Mouse (Mus musculus): ENCODE measurements around the gene Sds. TPM values are rescaled to one million over a fixed set of nuclear protein-coding genes. Genes with fewer than 3 reads are reported as not detected.
A peak's percentile ranks its signal among the peaks of the same experiment; 100 is the strongest.

Sds gene
- polyA plus RNA-seq, 1 experiment from 2014 or later: not detected

DNA sequence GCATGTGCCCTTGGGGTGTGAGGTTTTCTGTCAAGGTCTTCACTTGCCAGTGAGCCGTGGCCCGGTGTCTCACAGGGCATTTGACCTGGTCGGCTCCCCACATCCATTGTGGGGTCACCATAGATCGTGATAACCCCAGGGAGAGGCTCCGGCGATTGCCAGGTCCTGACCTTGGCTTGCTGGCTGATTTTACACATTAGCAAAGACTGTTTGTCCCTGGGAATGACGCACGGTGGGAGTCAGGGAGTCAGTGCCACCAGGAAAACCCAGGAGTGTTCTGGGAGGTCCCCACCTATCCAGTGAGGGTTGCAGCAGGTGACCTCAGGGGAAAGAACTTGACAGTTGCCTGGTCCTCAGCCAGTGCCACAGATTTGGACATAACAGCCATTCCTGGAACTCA, 3.6 kb upstream of the Sds start, which contains the start of gene Sdsl:
Gene Sdsl, minus strand, starts transcription at position 41 of the 400 bp plus-strand sequence.
- no peak within 1 kb of the TSS for H3K4me3 ChIP-seq (replicated peaks; ENCODE audit: low read length)
- H3K9ac ChIP-seq: no peak within 1 kb of the TSS
- H3K4me2 ChIP-seq (replicated peaks): no peak within 1 kb of the TSS
- DNase-seq (ENCODE audit: low spot score) (no peak), ATAC-seq (ENCODE audit: low FRiP score) (no peak)
- no peaks in the 10 kb centered on the region for H3K4me1 ChIP-seq (replicated peaks; ENCODE audit: control insufficient read depth, insufficient read depth, low read length)
- 74% methylated on average over 8 of the region's 8 CpGs for WGBS
- H3K9me3 ChIP-seq (ENCODE audit: control insufficient read depth, low read length): no peaks in the 10 kb centered on the region
- H3K36me3 ChIP-seq (replicated peaks; ENCODE audit: control insufficient read depth, insufficient read depth): no peaks in the 10 kb centered on the region
- no peak within 1 kb of the TSS for H3K27ac ChIP-seq
- H3K27me3 ChIP-seq (ENCODE audit: control insufficient read depth, insufficient read depth, low read length): no peaks in the 10 kb centered on the region

GRCm38 (mm10) chr5:120473361-120473760, 3.0 kb upstream of the Sds start:
- Histone ChIP-seq H3K27ac (no peak overlapping the region), H3K36me3 (replicated peaks; ENCODE audit: control insufficient read depth, insufficient read depth) (no peaks in the 10 kb centered on the region)

GRCm38 (mm10) chr5:120475861-120476260, 465 bp upstream of the Sds start:
- WGBS: 51% methylated on average over 8 of the region's 8 CpGs
- H3K9me3 ChIP-seq (ENCODE audit: control insufficient read depth, low read length): no peaks in the 10 kb centered on the region
- no peak overlapping the region for H3K4me3 ChIP-seq (replicated peaks; ENCODE audit: low read length)
- no peak for ATAC-seq (ENCODE audit: low FRiP score)
- H3K4me2 ChIP-seq (replicated peaks): no peak overlapping the region
- H3K36me3 ChIP-seq (replicated peaks; ENCODE audit: control insufficient read depth, insufficient read depth): no peaks in the 10 kb centered on the region
- H3K4me1 ChIP-seq (replicated peaks; ENCODE audit: control insufficient read depth, insufficient read depth, low read length): no peaks in the 10 kb centered on the region
- no peak for DNase-seq (ENCODE audit: low spot score)
- no peak overlapping the region for H3K9ac ChIP-seq
- H3K27me3 ChIP-seq (ENCODE audit: control insufficient read depth, insufficient read depth, low read length): no peaks in the 10 kb centered on the region
- H3K27ac ChIP-seq: no peak overlapping the region

More at GRCm38 (mm10) chr5:120473361-120473760, 3.0 kb upstream of the Sds start:
- H3K4me3 ChIP-seq (replicated peaks; ENCODE audit: low read length): no peak overlapping the region
- H3K4me2 ChIP-seq (replicated peaks): no peak overlapping the region
- H3K4me1 ChIP-seq (replicated peaks; ENCODE audit: control insufficient read depth, insufficient read depth, low read length): no peaks in the 10 kb centered on the region
- no peaks in the 10 kb centered on the region for H3K27me3 ChIP-seq (ENCODE audit: control insufficient read depth, insufficient read depth, low read length)
- H3K9me3 ChIP-seq (ENCODE audit: control insufficient read depth, low read length): no peaks in the 10 kb centered on the region
- DNase-seq (ENCODE audit: low spot score) (no peak), ATAC-seq (ENCODE audit: low FRiP score) (no peak)
- no peak overlapping the region for H3K9ac ChIP-seq
- 96% methylated on average over 2 of the region's 2 CpGs for WGBS

DNA sequence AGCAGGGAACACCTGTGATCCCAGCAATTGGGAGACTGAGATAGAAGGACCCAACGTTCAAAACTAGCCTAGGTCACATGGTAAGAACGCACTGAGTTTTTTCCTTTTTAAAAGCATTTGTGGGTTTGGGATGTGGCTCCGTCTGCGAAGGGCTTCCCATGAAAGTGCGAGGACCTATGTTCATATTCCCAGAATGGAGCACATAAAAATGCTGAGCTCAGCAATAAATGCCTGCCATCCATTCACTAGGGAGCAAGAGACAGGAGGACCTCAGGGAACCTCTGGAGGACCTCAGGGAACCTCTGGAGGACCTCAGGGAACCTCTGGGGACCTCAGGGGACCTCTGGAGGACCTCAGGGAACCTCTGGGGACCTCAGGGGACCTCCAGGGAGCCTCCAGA, 1.7 kb downstream of the Sds start:
- 92% methylated on average over 5 of the region's 5 CpGs for WGBS

GRCm38 (mm10) chr5:120479538-120479937, 3.2 kb downstream of the Sds start:
- H3K27me3 ChIP-seq (ENCODE audit: control insufficient read depth, insufficient read depth, low read length): no peaks in the 10 kb centered on the region
- no peak overlapping the region for H3K4me3 ChIP-seq (replicated peaks; ENCODE audit: low read length)
- H3K36me3 ChIP-seq (replicated peaks; ENCODE audit: control insufficient read depth, insufficient read depth): no peaks in the 10 kb centered on the region
- H3K27ac ChIP-seq: no peak overlapping the region
- H3K9me3 ChIP-seq (ENCODE audit: control insufficient read depth, low read length): no peaks in the 10 kb centered on the region
- no peak for ATAC-seq (ENCODE audit: low FRiP score)
- no peak for DNase-seq (ENCODE audit: low spot score)
- no peaks in the 10 kb centered on the region for H3K4me1 ChIP-seq (replicated peaks; ENCODE audit: control insufficient read depth, insufficient read depth, low read length)
- 70% methylated on average over 4 of the region's 4 CpGs for WGBS
- H3K9ac ChIP-seq: no peak overlapping the region
- no peak overlapping the region for H3K4me2 ChIP-seq (replicated peaks)

More for the DNA sequence above, 1.7 kb downstream of the Sds start:
- Histone ChIP-seq H3K9me3 (ENCODE audit: control insufficient read depth, low read length) (no peaks in the 10 kb centered on the region), H3K4me1 (replicated peaks; ENCODE audit: control insufficient read depth, insufficient read depth, low read length) (no peaks in the 10 kb centered on the region), H3K27ac (no peak overlapping the region), H3K27me3 (ENCODE audit: control insufficient read depth, insufficient read depth, low read length) (no peaks in the 10 kb centered on the region), H3K4me2 (replicated peaks) (no peak overlapping the region), H3K4me3 (replicated peaks; ENCODE audit: low read length) (no peak overlapping the region), H3K36me3 (replicated peaks; ENCODE audit: control insufficient read depth, insufficient read depth) (no peaks in the 10 kb centered on the region), H3K9ac (no peak overlapping the region)
- ATAC-seq (ENCODE audit: low FRiP score): no peak
- no peak for DNase-seq (ENCODE audit: low spot score)

- Histone ChIP-seq H3K36me3 (replicated peaks; ENCODE audit: control insufficient read depth, insufficient read depth) (peaks cover 16% of the 10 kb centered on the region), H3K27me3 (ENCODE audit: control insufficient read depth, insufficient read depth, low read length) (no peaks in the 10 kb centered on the region), H3K4me1 (replicated peaks; ENCODE audit: control insufficient read depth, insufficient read depth, low read length) (no peaks in the 10 kb centered on the region), H3K4me3 (replicated peaks; ENCODE audit: low read length) (no peak overlapping the region), H3K4me2 (replicated peaks) (no peak overlapping the region), H3K9me3 (ENCODE audit: control insufficient read depth, low read length) (no peaks in the 10 kb centered on the region), H3K27ac (no peak overlapping the region), H3K9ac (no peak overlapping the region)
- DNase-seq (ENCODE audit: low spot score) (no peak), ATAC-seq (ENCODE audit: low FRiP score) (no peak)
- WGBS: 55% methylated on average over 9 of the region's 9 CpGs
These were observed 4.9 kb downstream of the Sds start for GRCm38 (mm10) chr5:120481205-120481604.

GRCm38 (mm10) chr5:120483399-120483798, 7.1 kb downstream of the Sds start:
- no peaks in the 10 kb centered on the region for H3K27me3 ChIP-seq (ENCODE audit: control insufficient read depth, insufficient read depth, low read length)
- no peak overlapping the region for H3K4me3 ChIP-seq (replicated peaks; ENCODE audit: low read length)
- WGBS: 80% methylated on average over 16 of the region's 19 CpGs
- no peak overlapping the region for H3K27ac ChIP-seq
- H3K36me3 ChIP-seq (replicated peaks; ENCODE audit: control insufficient read depth, insufficient read depth): peaks cover 36% of the 10 kb centered on the region
- no peak overlapping the region for H3K4me2 ChIP-seq (replicated peaks)
- no peaks in the 10 kb centered on the region for H3K9me3 ChIP-seq (ENCODE audit: control insufficient read depth, low read length)
- H3K9ac ChIP-seq: no peak overlapping the region
- no peak for ATAC-seq (ENCODE audit: low FRiP score)
- H3K4me1 ChIP-seq (replicated peaks; ENCODE audit: control insufficient read depth, insufficient read depth, low read length): no peaks in the 10 kb centered on the region
- no peak for DNase-seq (ENCODE audit: low spot score)

- 88% methylated on average over 8 of the region's 8 CpGs for WGBS
- no peak for ATAC-seq (ENCODE audit: low FRiP score)
- H3K4me1 ChIP-seq (replicated peaks; ENCODE audit: control insufficient read depth, insufficient read depth, low read length): no peaks in the 10 kb centered on the region
- no peak overlapping the region for H3K4me3 ChIP-seq (replicated peaks; ENCODE audit: low read length)
- H3K27me3 ChIP-seq (ENCODE audit: control insufficient read depth, insufficient read depth, low read length): no peaks in the 10 kb centered on the region
- H3K36me3 ChIP-seq (replicated peaks; ENCODE audit: control insufficient read depth, insufficient read depth): peaks cover 47% of the 10 kb centered on the region
- H3K4me2 ChIP-seq (replicated peaks): no peak overlapping the region
- H3K27ac ChIP-seq: no peak overlapping the region
- no peak for DNase-seq (ENCODE audit: low spot score)
- H3K9me3 ChIP-seq (ENCODE audit: control insufficient read depth, low read length): no peaks in the 10 kb centered on the region
- no peak overlapping the region for H3K9ac ChIP-seq
These were observed 11.5 kb downstream of the Sds start for GRCm38 (mm10) chr5:120487844-120488243.

- ATAC-seq (ENCODE audit: low FRiP score): peak; percentile 38; the same call in 1 of the 2 replicates
- Histone ChIP-seq H3K36me3 (replicated peaks; ENCODE audit: control insufficient read depth, insufficient read depth) (peaks cover 37% of the 10 kb centered on the region), H3K4me3 (replicated peaks; ENCODE audit: low read length) (no peak overlapping the region), H3K27me3 (ENCODE audit: control insufficient read depth, insufficient read depth, low read length) (no peaks in the 10 kb centered on the region), H3K4me2 (replicated peaks) (no peak overlapping the region), H3K27ac (no peak overlapping the region), H3K9me3 (ENCODE audit: control insufficient read depth, low read length) (no peaks in the 10 kb centered on the region), H3K9ac (no peak overlapping the region), H3K4me1 (replicated peaks; ENCODE audit: control insufficient read depth, insufficient read depth, low read length) (no peaks in the 10 kb centered on the region)
- 63% methylated on average over 8 of the region's 8 CpGs for WGBS
- DNase-seq (ENCODE audit: low spot score): peak; percentile 47
These were observed 14.4 kb downstream of the Sds start for GRCm38 (mm10) chr5:120490679-120491192.

DNA sequence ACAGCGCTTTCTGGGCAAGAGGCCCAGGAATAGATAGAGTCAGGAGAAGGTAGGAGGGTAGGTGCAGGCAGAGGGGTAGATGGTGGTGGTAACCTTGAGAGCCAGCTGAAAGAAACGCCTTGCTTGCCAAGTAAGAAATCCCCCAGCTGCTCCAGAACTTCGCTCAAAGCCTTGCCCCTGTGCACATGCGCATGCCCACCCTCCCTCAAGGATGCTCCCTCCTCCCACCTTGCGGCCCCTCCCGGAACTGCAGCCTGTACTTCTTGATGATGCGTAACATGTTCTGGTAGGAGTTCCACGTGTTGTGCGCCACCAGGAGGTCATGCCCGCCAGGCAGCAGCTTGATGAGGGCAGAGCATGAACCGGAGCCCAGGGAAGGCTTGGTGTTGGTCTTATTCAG, 16.1 kb downstream of the Sds start:
- Histone ChIP-seq H3K9ac (no peak overlapping the region), H3K9me3 (ENCODE audit: control insufficient read depth, low read length) (no peaks in the 10 kb centered on the region), H3K4me2 (replicated peaks) (no peak overlapping the region), H3K27ac (no peak overlapping the region), H3K27me3 (ENCODE audit: control insufficient read depth, insufficient read depth, low read length) (no peaks in the 10 kb centered on the region), H3K36me3 (replicated peaks; ENCODE audit: control insufficient read depth, insufficient read depth) (peaks cover 20% of the 10 kb centered on the region; the same call in 1 of the 2 replicates), H3K4me3 (replicated peaks; ENCODE audit: low read length) (no peak overlapping the region), H3K4me1 (replicated peaks; ENCODE audit: control insufficient read depth, insufficient read depth, low read length) (no peaks in the 10 kb centered on the region)
- WGBS: 61% methylated on average over 11 of the region's 11 CpGs
- DNase-seq (ENCODE audit: low spot score) (peak; percentile 49), ATAC-seq (ENCODE audit: low FRiP score) (no peak)
